Mouse (Mus musculus) heart, adult 11 months (tissue): ENCODE data around the gene Pam.

Experiments used
- DNase-seq: peaks from one replicate; pipeline ENCODE4 v3.0.0; 2022

Pam gene

GRCm38 (mm10) chr1:97753216-97753615, 342.2 kb downstream of the Pam start:
- DNase-seq: no peak

- no peak for DNase-seq
These were observed 347.3 kb downstream of the Pam start for GRCm38 (mm10) chr1:97748163-97748562.

GRCm38 (mm10) chr1:97746261-97746660, 349.2 kb downstream of the Pam start:
- no peak for DNase-seq

GRCm38 (mm10) chr1:97745712-97746111, 349.7 kb downstream of the Pam start:
- no peak for DNase-seq
